Mouse (Mus musculus) hindbrain, embryonic 11.5 days (tissue): Measurements from ENCODE around the gene Dnah14. TPM values are rescaled to one million over a fixed set of nuclear protein-coding genes. Genes with fewer than 3 reads are reported as not detected.
"Not testable (repeated sequence)": the region's sequence is repeated elsewhere in the genome, so short reads cannot be mapped to it uniquely, and the experiment has no call there.

ENCODE experiments used
- ATAC-seq: fragments of 200-750 bp; cut with Nextera tagmentation; 2 replicates; pipeline ENCODE4 v1.8.0; 2017; ENCODE audit warnings: mild to moderate bottlenecking, moderate TSS enrichment, moderate library complexity; ENCODE audit not compliant: low FRiP score
- DNase-seq: peaks from one replicate; pipeline ENCODE4 v3.0.0-alpha.2; 2015; ENCODE audit warnings: low spot score
- H3K27ac ChIP-seq: fragments of 300-500 bp; sonication (generic); 2 replicates; pipeline ENCODE4 v1.5.1; 2014; ENCODE audit warnings: mild to moderate bottlenecking, low read depth, low read length
- H3K27me3 ChIP-seq: fragments of 300-500 bp; sonication (generic); 2 replicates; pipeline ENCODE4 v1.6.1; 2014; ENCODE audit warnings: mild to moderate bottlenecking, low read length, moderate library complexity, mixed read lengths; ENCODE audit not compliant: control insufficient read depth, insufficient read depth
- H3K36me3 ChIP-seq: fragments of 300-500 bp; sonication (generic); 2 replicates; pipeline ENCODE4 v1.6.1; 2014; ENCODE audit warnings: mild to moderate bottlenecking, low read length, moderate library complexity, mixed read lengths; ENCODE audit not compliant: control insufficient read depth, insufficient read depth
- H3K4me1 ChIP-seq: fragments of 300-500 bp; sonication (generic); replicated peaks from 2 replicates; pipeline ENCODE4 v1.6.1; 2014; ENCODE audit warnings: low read length, mixed read lengths; ENCODE audit not compliant: control insufficient read depth, insufficient read depth
- H3K4me2 ChIP-seq: fragments of 300-500 bp; sonication (generic); replicated peaks from 2 replicates; pipeline ENCODE4 v1.6.1; 2014; ENCODE audit warnings: mild to moderate bottlenecking, low read depth, low read length
- H3K4me3 ChIP-seq: fragments of 300-500 bp; sonication (generic); 2 replicates; pipeline ENCODE4 v1.5.1; 2014; ENCODE audit warnings: low read depth, low read length
- H3K9ac ChIP-seq: fragments of 300-500 bp; sonication (generic); 2 replicates; pipeline ENCODE4 v1.6.1; 2014; ENCODE audit warnings: low read depth, low read length
- H3K9me3 ChIP-seq: fragments of 300-500 bp; sonication (generic); 2 replicates; pipeline ENCODE4 v1.6.1; 2016; ENCODE audit warnings: low read length; ENCODE audit not compliant: control insufficient read depth
- WGBS: fragments of 180-500 bp; shearing (Covaris S2); extraction: QIAGEN DNeasy Blood & Tissue Kit; methylation state at CpG from one replicate; pipeline ENCODE4 v1.1.7; 2014; 5-methylcytosine and 5-hydroxymethylcytosine counted together
- polyA plus RNA-seq: library from polyadenylated mRNA; unstranded; fragments of >200 nt; fragmentation: Nextera tagmentation; extraction: Ambion mirVana; gene quantifications from 2 replicates; pipeline ENCODE4 v1.2.1, GENCODE M21; 2014

Dnah14 gene
- polyA plus RNA-seq, 1 experiment from 2014 or later, result 2.6 TPM

DNA sequence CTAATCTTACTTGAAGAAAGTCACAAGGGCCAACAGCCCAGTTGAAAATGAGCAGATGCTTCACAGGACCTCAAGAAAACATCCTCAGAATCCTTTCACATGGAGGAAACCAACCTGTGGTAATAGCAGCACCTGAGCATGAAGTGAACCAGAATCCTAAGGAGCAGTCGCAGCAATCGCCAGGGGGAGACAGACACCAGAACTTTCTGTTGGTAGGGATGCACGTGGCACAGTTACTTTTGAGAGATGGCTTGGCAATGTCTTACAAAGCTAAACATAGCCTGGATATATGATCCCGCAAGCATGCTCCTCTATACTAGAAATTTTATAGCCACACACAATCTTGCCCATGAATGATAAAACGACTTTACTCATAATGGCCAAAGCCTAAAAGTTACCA lies 152.3 kb downstream of the Dnah14 start:
- no peak overlapping the region for H3K4me2 ChIP-seq
- H3K9me3 ChIP-seq, result no peaks in the 10 kb centered on the region
- H3K36me3 ChIP-seq, result no peaks in the 10 kb centered on the region
- ATAC-seq, result no peak
- WGBS, result 68% methylated on average over 5 of the region's 5 CpGs
- no peak overlapping the region for H3K27ac ChIP-seq
- no peaks in the 10 kb centered on the region for H3K27me3 ChIP-seq
- DNase-seq, result peak; percentile 20
- no peak overlapping the region for H3K9ac ChIP-seq
- no peak overlapping the region for H3K4me3 ChIP-seq
- no peaks in the 10 kb centered on the region for H3K4me1 ChIP-seq

DNA sequence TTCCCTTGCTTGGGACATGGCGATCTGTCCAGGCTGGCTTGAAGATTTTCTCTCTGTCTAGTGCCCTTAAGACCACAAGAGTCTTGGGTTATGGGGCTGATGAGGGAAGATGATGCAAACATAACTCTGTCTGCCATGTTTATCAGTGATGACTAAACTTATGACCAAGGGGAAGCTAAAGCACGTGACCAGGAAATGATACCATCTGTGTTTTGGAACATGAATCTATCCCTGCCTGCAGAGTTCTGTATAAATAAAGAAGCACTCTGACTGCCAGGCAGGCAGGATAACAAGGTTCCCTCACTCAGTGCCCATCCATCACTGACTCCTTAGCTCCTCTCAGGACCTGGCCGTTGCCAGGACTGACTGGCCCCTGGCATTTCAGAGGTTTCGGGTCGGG lies 157.2 kb downstream of the Dnah14 start:
- H3K36me3 ChIP-seq, result no peaks in the 10 kb centered on the region

DNA sequence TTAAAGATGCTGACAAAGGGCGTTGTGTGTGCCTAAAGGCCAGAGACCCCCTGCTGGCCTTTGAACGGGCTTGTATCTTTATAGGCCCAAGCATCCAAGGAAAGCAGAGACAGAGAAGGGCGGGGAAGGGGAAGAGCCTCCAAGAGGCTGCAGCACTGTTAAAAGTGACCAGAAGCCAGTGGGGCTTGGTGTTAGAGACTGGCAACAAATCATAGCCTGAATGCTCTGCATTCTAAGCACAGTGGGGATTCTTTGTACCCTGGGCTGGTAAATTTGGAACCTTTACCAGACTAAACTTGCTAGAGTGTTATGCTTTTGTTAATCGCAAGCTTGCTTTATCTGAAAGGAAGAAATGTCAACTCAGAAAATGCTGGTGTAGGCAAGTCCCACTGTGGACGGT lies 163.9 kb downstream of the Dnah14 start:
- Histone ChIP-seq H3K27me3 (no peaks in the 10 kb centered on the region), H3K9me3 (no peaks in the 10 kb centered on the region), H3K27ac (no peak overlapping the region), H3K36me3 (no peaks in the 10 kb centered on the region), H3K4me3 (no peak overlapping the region), H3K4me1 (no peaks in the 10 kb centered on the region; the same call in 1 of the 2 replicates), H3K4me2 (no peak overlapping the region), H3K9ac (no peak overlapping the region)
- ATAC-seq, result no peak
- DNase-seq, result no peak
- 36% methylated on average over 5 of the region's 5 CpGs for WGBS

More for the DNA sequence above, 157.2 kb downstream of the Dnah14 start:
- no peak for DNase-seq
- no peak for ATAC-seq
- H3K4me2 ChIP-seq, result no peak overlapping the region
- WGBS, result 77% methylated on average over 5 of the region's 5 CpGs
- no peaks in the 10 kb centered on the region for H3K4me1 ChIP-seq
- no peak overlapping the region for H3K9ac ChIP-seq
- no peaks in the 10 kb centered on the region for H3K27me3 ChIP-seq
- no peaks in the 10 kb centered on the region for H3K9me3 ChIP-seq
- no peak overlapping the region for H3K4me3 ChIP-seq
- H3K27ac ChIP-seq, result no peak overlapping the region

DNA sequence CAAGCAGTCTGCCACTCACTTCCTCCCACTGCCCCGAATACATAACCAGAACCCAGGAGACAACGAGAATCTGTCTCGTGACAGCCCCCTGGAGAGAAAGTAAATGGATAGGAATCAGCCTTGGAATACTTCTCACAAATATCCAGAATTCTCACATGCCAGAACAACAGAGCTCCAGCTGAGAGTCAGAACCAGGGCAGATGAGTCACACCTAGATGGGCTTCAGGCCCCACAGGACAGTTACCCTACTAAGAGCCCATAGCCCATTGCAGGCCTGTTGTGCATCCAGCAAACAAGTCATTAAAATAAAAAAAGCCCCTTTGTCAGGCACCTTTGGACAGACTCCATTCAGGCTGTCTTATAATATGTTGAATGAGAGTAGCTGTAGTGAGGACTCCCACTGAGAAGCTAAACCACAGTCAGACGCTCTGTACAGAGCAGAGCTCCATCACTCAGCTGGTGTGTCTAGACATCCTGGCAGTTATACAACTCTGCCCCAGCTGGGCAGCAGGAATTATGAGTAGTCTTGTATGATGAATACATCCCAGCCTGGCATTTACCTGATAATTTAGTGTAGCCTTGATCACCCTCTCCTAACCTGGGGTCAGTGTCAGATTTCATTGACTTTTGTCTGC lies 166.0 kb downstream of the Dnah14 start:
- 54% methylated on average over 4 of the region's 4 CpGs for WGBS
- no peak overlapping the region for H3K27ac ChIP-seq
- no peak overlapping the region for H3K4me3 ChIP-seq
- H3K9me3 ChIP-seq, result no peaks in the 10 kb centered on the region
- H3K9ac ChIP-seq, result no peak overlapping the region
- H3K4me2 ChIP-seq, result no peak overlapping the region
- DNase-seq, result no peak
- H3K36me3 ChIP-seq, result no peaks in the 10 kb centered on the region
- H3K4me1 ChIP-seq, result no peaks in the 10 kb centered on the region; the same call in 1 of the 2 replicates
- no peak for ATAC-seq
- no peaks in the 10 kb centered on the region for H3K27me3 ChIP-seq

DNA sequence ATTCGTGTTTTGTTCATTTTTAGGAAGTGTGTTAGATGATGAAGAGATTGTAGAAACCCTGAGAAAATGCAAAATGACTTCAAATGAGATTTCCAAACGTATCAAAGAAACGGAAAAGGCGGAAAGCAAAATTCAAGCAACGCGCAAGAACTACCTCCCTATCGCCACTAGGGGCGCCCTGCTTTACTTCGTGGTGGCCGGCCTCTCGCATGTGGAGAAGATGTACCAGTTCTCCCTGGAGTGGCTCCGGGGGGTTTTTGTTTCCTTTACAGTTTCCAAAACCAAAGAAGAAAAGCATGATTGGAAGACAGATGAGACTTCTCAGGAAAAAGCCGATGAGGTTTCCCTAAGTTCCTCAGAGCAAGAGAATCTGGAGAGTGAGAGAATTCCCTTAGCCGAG lies 193.0 kb downstream of the Dnah14 start:
- peak; percentile 42 for DNase-seq
- H3K4me1 ChIP-seq, result no peaks in the 10 kb centered on the region
- no peaks in the 10 kb centered on the region for H3K9me3 ChIP-seq
- H3K4me3 ChIP-seq, result no peak overlapping the region
- no peaks in the 10 kb centered on the region for H3K27me3 ChIP-seq
- ATAC-seq, result no peak
- H3K36me3 ChIP-seq, result no peaks in the 10 kb centered on the region
- no peak overlapping the region for H3K4me2 ChIP-seq
- 58% methylated on average over 14 of the region's 14 CpGs for WGBS
- no peak overlapping the region for H3K27ac ChIP-seq
- no peak overlapping the region for H3K9ac ChIP-seq

DNA sequence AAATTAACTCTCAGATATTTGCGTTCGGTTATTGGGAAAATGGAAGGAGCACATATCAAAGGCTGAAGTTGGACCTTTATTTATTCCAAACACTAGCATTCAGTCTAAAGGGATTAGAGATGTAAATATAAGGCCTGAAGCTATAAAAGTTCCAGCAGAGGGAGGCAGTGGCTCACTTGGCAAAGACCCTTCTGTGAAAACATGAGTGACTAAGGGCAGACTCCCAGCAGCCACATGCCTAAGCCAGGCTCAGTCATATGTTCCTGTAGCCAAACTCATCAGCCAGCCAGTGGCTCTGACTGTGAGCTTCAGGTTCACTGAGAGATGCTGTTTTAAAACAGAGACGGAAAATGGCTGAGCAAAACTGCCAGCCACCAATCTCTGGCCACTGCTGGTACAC lies 195.5 kb downstream of the Dnah14 start:
- ATAC-seq (no peak), DNase-seq (no peak)
- Histone ChIP-seq H3K27me3 (no peaks in the 10 kb centered on the region), H3K4me1 (no peaks in the 10 kb centered on the region), H3K4me2 (no peak overlapping the region), H3K9me3 (no peaks in the 10 kb centered on the region), H3K36me3 (no peaks in the 10 kb centered on the region), H3K9ac (no peak overlapping the region), H3K4me3 (no peak overlapping the region), H3K27ac (no peak overlapping the region)
- 89% methylated on average over 3 of the region's 3 CpGs for WGBS

DNA sequence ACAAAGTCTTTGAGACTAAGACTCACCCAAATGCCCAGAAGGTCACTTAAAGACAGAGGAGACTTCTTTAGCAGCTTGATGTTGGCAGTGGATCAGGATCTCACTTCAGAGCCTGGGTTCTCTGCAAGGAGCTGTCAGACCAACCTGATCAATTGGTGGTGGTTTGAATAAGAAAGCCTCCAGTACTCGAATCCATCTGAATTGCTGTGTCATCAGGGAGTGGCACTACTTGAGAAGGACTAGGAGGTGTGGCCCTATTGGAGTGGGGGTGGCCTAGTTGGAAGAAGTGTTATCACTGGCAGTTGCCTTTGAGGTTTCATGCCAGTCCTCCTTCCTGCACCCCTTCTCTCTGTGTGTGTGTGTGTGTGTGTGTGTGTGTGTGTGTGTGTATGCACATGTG lies 200.2 kb downstream of the Dnah14 start:
- Histone ChIP-seq H3K4me3 (no peak overlapping the region), H3K9me3 (no peaks in the 10 kb centered on the region), H3K4me2 (no peak overlapping the region), H3K36me3 (no peaks in the 10 kb centered on the region), H3K9ac (no peak overlapping the region), H3K4me1 (no peaks in the 10 kb centered on the region), H3K27me3 (no peaks in the 10 kb centered on the region), H3K27ac (no peak overlapping the region)
- WGBS, result 47% methylated on average over 1 of the region's 1 CpGs
- no peak for ATAC-seq
- DNase-seq, result no peak

DNA sequence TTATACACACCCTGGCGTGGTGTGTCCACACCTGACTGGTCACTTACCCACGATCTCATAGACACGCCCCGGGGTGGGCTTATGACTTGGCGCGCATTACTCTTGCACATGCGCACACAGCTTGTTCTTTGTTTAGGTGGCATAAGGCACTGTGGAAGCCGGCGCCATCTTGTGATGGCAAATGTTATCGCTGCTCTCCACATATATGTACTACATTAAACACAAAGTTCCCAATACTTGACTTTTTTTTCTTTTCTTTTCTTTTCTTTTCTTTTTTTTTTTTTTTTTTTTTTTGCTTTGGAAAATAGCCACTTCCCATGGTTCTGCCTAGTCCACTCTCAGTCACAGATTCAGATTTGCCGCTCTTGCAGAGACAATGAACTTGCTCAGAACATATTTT lies 206.2 kb downstream of the Dnah14 start:
- not testable (repeated sequence) for H3K4me2 ChIP-seq, H3K4me1 ChIP-seq, H3K4me3 ChIP-seq, H3K36me3 ChIP-seq, H3K27ac ChIP-seq, DNase-seq, H3K27me3 ChIP-seq, ATAC-seq, H3K9me3 ChIP-seq, H3K9ac ChIP-seq
- WGBS, result 92% methylated on average over 11 of the region's 11 CpGs

DNA sequence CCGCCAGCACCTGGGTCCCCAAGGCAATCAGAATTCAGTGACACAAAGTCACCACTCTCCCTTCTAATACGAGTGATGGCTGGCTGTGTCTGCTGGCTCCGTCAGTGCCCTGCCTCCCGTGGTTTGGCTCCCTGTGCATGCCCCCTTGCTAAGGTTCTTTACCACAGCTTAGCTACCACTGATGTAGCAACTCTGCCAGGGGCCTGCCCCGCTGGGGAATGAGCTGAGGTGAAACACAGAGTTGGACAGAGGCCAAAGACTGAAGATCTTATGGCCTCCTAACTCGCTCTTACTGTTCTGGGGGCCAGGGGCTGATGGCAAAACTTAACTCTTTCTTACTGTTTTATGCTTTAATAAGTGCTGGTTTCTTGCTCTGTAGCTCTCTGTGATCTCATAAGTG lies 213.6 kb downstream of the Dnah14 start:
- Histone ChIP-seq H3K9me3 (no peaks in the 10 kb centered on the region), H3K4me2 (no peak overlapping the region), H3K9ac (no peak overlapping the region), H3K27me3 (no peaks in the 10 kb centered on the region), H3K27ac (no peak overlapping the region), H3K4me1 (no peaks in the 10 kb centered on the region), H3K36me3 (no peaks in the 10 kb centered on the region), H3K4me3 (no peak overlapping the region)
- no peak for DNase-seq
- no peak for ATAC-seq
- 71% methylated on average over 6 of the region's 6 CpGs for WGBS
